Mouse (Mus musculus) erythroblast, adult 5-6 weeks (primary cell): ENCODE measurements around the gene Cstf2t. TPM values are rescaled to one million over a fixed set of nuclear protein-coding genes. Genes with fewer than 3 reads are reported as not detected.
A peak's percentile ranks its signal among the peaks of the same experiment; 100 is the strongest.

ENCODE experiments used
- ATAC-seq: replicated peaks from 2 replicates; pipeline ENCODE4 v1.8.0; 2016; ENCODE audit warnings: moderate number of reproducible peaks, mild to moderate bottlenecking, moderate TSS enrichment, inconsistent platforms; ENCODE audit not compliant: poor library complexity, low FRiP score, severe bottlenecking
- total RNA-seq, 2 experiments: library from RNA; stranded (forward) in 1 of 2; stranded (reverse) in 1 of 2; fragments of 150-400 nt in 1 of 2; fragments of 200-764, 138-1000 nt in 1 of 2; gene quantifications; 2 replicates each; pipeline versions ENCODE4 v1.2.3 to v1.2.4; 2015 to 2017; ENCODE audit warnings: low replicate concordance in 2 of 2

Cstf2t gene
- total RNA-seq (2015; ENCODE audit: low replicate concordance) = 4.0 and 5.6 TPM in 2 replicates
- total RNA-seq (2017; ENCODE audit: low replicate concordance) = 8.4 and 8.5 TPM in 2 replicates

- peak; percentile 100 for ATAC-seq
Measured at GRCm38 (mm10) chr19:31082662-31083429, at the start of gene Cstf2t. Gene Cstf2t, plus strand, starts transcription at chr19:31082837.

- ATAC-seq = no peak
Measured at GRCm38 (mm10) chr19:31038951-31039350, 43.7 kb upstream of the Cstf2t start.

- ATAC-seq = no peak
Measured at GRCm38 (mm10) chr19:31040948-31041847, 41.4 kb upstream of the Cstf2t start.

- ATAC-seq = no peak
Measured at GRCm38 (mm10) chr19:31046601-31047000, 36.0 kb upstream of the Cstf2t start.

- ATAC-seq = no peak
Measured at GRCm38 (mm10) chr19:31064740-31065139, 17.9 kb upstream of the Cstf2t start.

GRCm38 (mm10) chr19:31065206-31065781, 17.3 kb upstream of the Cstf2t start:
- ATAC-seq = no peak

- no peak for ATAC-seq
Measured at GRCm38 (mm10) chr19:31073959-31074716, 8.5 kb upstream of the Cstf2t start.

- ATAC-seq = no peak
Measured at GRCm38 (mm10) chr19:31074717-31075063, 7.9 kb upstream of the Cstf2t start.

- no peak for ATAC-seq
Measured at GRCm38 (mm10) chr19:31076106-31076505, 6.5 kb upstream of the Cstf2t start.

GRCm38 (mm10) chr19:31078241-31078640, 4.4 kb upstream of the Cstf2t start:
- ATAC-seq = no peak

- 0 out of 2 replicates have a peak, but pooled peaks have one; percentile 12 for ATAC-seq
Measured at GRCm38 (mm10) chr19:31082226-31082625, 411 bp upstream of the Cstf2t start.

- ATAC-seq = no peak
Measured at GRCm38 (mm10) chr19:31083761-31084160, 1.1 kb downstream of the Cstf2t start.

- ATAC-seq = no peak
Measured at GRCm38 (mm10) chr19:31097857-31098256, 15.2 kb downstream of the Cstf2t start.

GRCm38 (mm10) chr19:31099369-31099768, 16.7 kb downstream of the Cstf2t start:
- ATAC-seq = no peak

- ATAC-seq = no peak
Measured at GRCm38 (mm10) chr19:31104764-31105163, 22.1 kb downstream of the Cstf2t start.

- no peak for ATAC-seq
Measured at GRCm38 (mm10) chr19:31106036-31106435, 23.4 kb downstream of the Cstf2t start.

GRCm38 (mm10) chr19:31106835-31107554, 24.4 kb downstream of the Cstf2t start:
- ATAC-seq = no peak

GRCm38 (mm10) chr19:31114690-31115089, 32.1 kb downstream of the Cstf2t start:
- no peak for ATAC-seq

GRCm38 (mm10) chr19:31124628-31125027, 42.0 kb downstream of the Cstf2t start:
- ATAC-seq = no peak
